Mouse (Mus musculus) lung, embryonic 15.5 days (tissue): ENCODE data around the gene Spef2. TPM values are rescaled to one million over a fixed set of nuclear protein-coding genes. Genes with fewer than 3 reads are reported as not detected.
"Not testable (repeated sequence)": the region's sequence is repeated elsewhere in the genome, so short reads cannot be mapped to it uniquely, and the experiment has no call there.

Experiments used
- ATAC-seq: fragments of 200-750 bp; cut with Nextera tagmentation; 2 replicates; pipeline ENCODE4 v1.8.0; 2017; ENCODE audit warnings: moderate number of reproducible peaks, borderline replicate concordance; ENCODE audit not compliant: low FRiP score, low TSS enrichment; ENCODE audit errors: extremely low read depth
- H3K27ac ChIP-seq: fragments of 300-500 bp; sonication (generic); 2 replicates; pipeline ENCODE4 v1.5.1; 2015; ENCODE audit warnings: moderate library complexity, mild to moderate bottlenecking, inconsistent platforms
- H3K27me3 ChIP-seq: fragments of 300-500 bp; sonication (generic); 2 replicates; pipeline ENCODE4 v1.6.1; 2015; ENCODE audit warnings: inconsistent platforms
- H3K36me3 ChIP-seq: fragments of 300-500 bp; sonication (generic); 2 replicates; pipeline ENCODE4 v1.6.1; 2015; ENCODE audit warnings: inconsistent platforms
- H3K4me1 ChIP-seq: fragments of 300-500 bp; sonication (generic); 2 replicates; pipeline ENCODE4 v1.6.1; 2015; ENCODE audit warnings: inconsistent platforms
- H3K4me2 ChIP-seq: fragments of 300-500 bp; sonication (generic); 2 replicates; pipeline ENCODE4 v1.6.1; 2015; ENCODE audit warnings: inconsistent platforms, mild to moderate bottlenecking, moderate library complexity
- H3K4me3 ChIP-seq: fragments of 300-500 bp; sonication (generic); 2 replicates; pipeline ENCODE4 v1.5.1; 2015; ENCODE audit warnings: mild to moderate bottlenecking, inconsistent platforms
- H3K9ac ChIP-seq: fragments of 300-500 bp; sonication (generic); 2 replicates; pipeline ENCODE4 v1.6.1; 2015; ENCODE audit warnings: inconsistent platforms
- H3K9me3 ChIP-seq: fragments of 300-500 bp; sonication (generic); 2 replicates; pipeline ENCODE4 v1.6.1; 2016; ENCODE audit warnings: inconsistent platforms
- WGBS: fragments of 180-500 bp; shearing (Covaris S2); methylation state at CpG from one replicate; pipeline ENCODE4 v1.1.7; 2015; 5-methylcytosine and 5-hydroxymethylcytosine counted together
- polyA plus RNA-seq: library from polyadenylated mRNA; unstranded; fragments of >200 nt; fragmentation: Nextera tagmentation; extraction: Ambion mirVana; gene quantifications from 2 replicates; pipeline ENCODE4 v1.2.1, GENCODE M21; 2015

Gene Spef2
- 1.2 and 1.8 TPM in 2 replicates for polyA plus RNA-seq

GRCm38 (mm10) chr15:9748359-9749102 is at the start of gene Spef2:
TSS of gene Spef2 (minus strand) at chr15:9748868.
- no peak within 1 kb of the TSS for H3K27ac ChIP-seq
- H3K4me2 ChIP-seq, result peak within 1 kb of the TSS; percentile 34
- 21% methylated on average over 16 of the region's 16 CpGs for WGBS
- peak; percentile 76; the same call in 1 of the 2 replicates for ATAC-seq
- no peaks in the 10 kb centered on the region for H3K36me3 ChIP-seq
- no peak within 1 kb of the TSS for H3K9ac ChIP-seq
- no peaks in the 10 kb centered on the region for H3K4me1 ChIP-seq
- peak within 1 kb of the TSS; percentile 20 for H3K4me3 ChIP-seq
- H3K9me3 ChIP-seq, result no peaks in the 10 kb centered on the region
- H3K27me3 ChIP-seq, result no peaks in the 10 kb centered on the region

GRCm38 (mm10) chr15:9794131-9794530 is 45.5 kb upstream of the Spef2 start:
- 87% methylated on average over 3 of the region's 3 CpGs for WGBS
- Histone ChIP-seq H3K9ac (no peak overlapping the region), H3K27ac (no peak overlapping the region), H3K27me3 (no peaks in the 10 kb centered on the region), H3K4me3 (no peak overlapping the region), H3K9me3 (no peaks in the 10 kb centered on the region), H3K36me3 (no peaks in the 10 kb centered on the region), H3K4me2 (no peak overlapping the region), H3K4me1 (no peaks in the 10 kb centered on the region)
- no peak for ATAC-seq

- no peak for ATAC-seq
- no peak overlapping the region for H3K4me3 ChIP-seq
- no peak overlapping the region for H3K4me2 ChIP-seq
- no peaks in the 10 kb centered on the region for H3K27me3 ChIP-seq
- no peaks in the 10 kb centered on the region for H3K9me3 ChIP-seq
- no peaks in the 10 kb centered on the region for H3K36me3 ChIP-seq
- H3K4me1 ChIP-seq, result no peaks in the 10 kb centered on the region
- H3K9ac ChIP-seq, result no peak overlapping the region
- 26% methylated on average over 3 of the region's 3 CpGs for WGBS
- no peak overlapping the region for H3K27ac ChIP-seq
Observed at GRCm38 (mm10) chr15:9788245-9789030, 39.8 kb upstream of the Spef2 start.

GRCm38 (mm10) chr15:9774222-9775142 is 25.8 kb upstream of the Spef2 start:
- H3K4me2 ChIP-seq, H3K36me3 ChIP-seq, H3K4me1 ChIP-seq, H3K9me3 ChIP-seq, H3K4me3 ChIP-seq, H3K27ac ChIP-seq, H3K9ac ChIP-seq, ATAC-seq, H3K27me3 ChIP-seq: not testable (repeated sequence)
- 88% methylated on average over 6 of the region's 6 CpGs for WGBS

GRCm38 (mm10) chr15:9768184-9768918 is 19.7 kb upstream of the Spef2 start:
- no peak overlapping the region for H3K4me2 ChIP-seq
- no peaks in the 10 kb centered on the region for H3K4me1 ChIP-seq
- H3K9ac ChIP-seq, result no peak overlapping the region
- no peaks in the 10 kb centered on the region for H3K27me3 ChIP-seq
- WGBS, result 25% methylated on average over 4 of the region's 4 CpGs
- no peak overlapping the region for H3K4me3 ChIP-seq
- H3K9me3 ChIP-seq, result no peaks in the 10 kb centered on the region
- no peak for ATAC-seq
- no peaks in the 10 kb centered on the region for H3K36me3 ChIP-seq
- H3K27ac ChIP-seq, result no peak overlapping the region

- Histone ChIP-seq H3K9ac (no peak overlapping the region), H3K27ac (no peak overlapping the region), H3K9me3 (no peaks in the 10 kb centered on the region), H3K36me3 (no peaks in the 10 kb centered on the region), H3K4me3 (no peak overlapping the region), H3K4me1 (no peaks in the 10 kb centered on the region), H3K4me2 (no peak overlapping the region), H3K27me3 (no peaks in the 10 kb centered on the region)
- ATAC-seq, result no peak
Observed at GRCm38 (mm10) chr15:9767034-9767433, 18.4 kb upstream of the Spef2 start.

- H3K36me3 ChIP-seq, result no peaks in the 10 kb centered on the region
- H3K27me3 ChIP-seq, result no peaks in the 10 kb centered on the region
- no peak overlapping the region for H3K9ac ChIP-seq
- WGBS, result 90% methylated on average over 3 of the region's 3 CpGs
- no peaks in the 10 kb centered on the region for H3K9me3 ChIP-seq
- H3K4me1 ChIP-seq, result no peaks in the 10 kb centered on the region
- ATAC-seq, result no peak
- H3K4me2 ChIP-seq, result no peak overlapping the region
- H3K4me3 ChIP-seq, result no peak overlapping the region
- no peak overlapping the region for H3K27ac ChIP-seq
Observed at GRCm38 (mm10) chr15:9750966-9751365, 2.3 kb upstream of the Spef2 start.

- no peak overlapping the region for H3K9ac ChIP-seq
- no peak overlapping the region for H3K4me3 ChIP-seq
- H3K27me3 ChIP-seq, result no peaks in the 10 kb centered on the region
- ATAC-seq, result no peak
- H3K27ac ChIP-seq, result no peak overlapping the region
- no peak overlapping the region for H3K4me2 ChIP-seq
- H3K9me3 ChIP-seq, result no peaks in the 10 kb centered on the region
- no peaks in the 10 kb centered on the region for H3K36me3 ChIP-seq
- no peaks in the 10 kb centered on the region for H3K4me1 ChIP-seq
- 65% methylated on average over 5 of the region's 5 CpGs for WGBS
Observed at GRCm38 (mm10) chr15:9747410-9748104, 1.1 kb downstream of the Spef2 start.

- no peak overlapping the region for H3K4me3 ChIP-seq
- H3K4me1 ChIP-seq, result no peaks in the 10 kb centered on the region
- no peaks in the 10 kb centered on the region for H3K36me3 ChIP-seq
Observed at GRCm38 (mm10) chr15:9742172-9742571, 6.5 kb downstream of the Spef2 start.

GRCm38 (mm10) chr15:9714574-9715458 is 33.9 kb downstream of the Spef2 start:
- Histone ChIP-seq H3K4me1 (no peaks in the 10 kb centered on the region), H3K36me3 (no peaks in the 10 kb centered on the region), H3K27ac (no peak overlapping the region), H3K4me3 (no peak overlapping the region), H3K27me3 (no peaks in the 10 kb centered on the region), H3K9me3 (no peaks in the 10 kb centered on the region), H3K9ac (no peak overlapping the region), H3K4me2 (no peak overlapping the region)
- no peak for ATAC-seq
- WGBS, result 59% methylated on average over 7 of the region's 7 CpGs

More at GRCm38 (mm10) chr15:9742172-9742571, 6.5 kb downstream of the Spef2 start:
- ATAC-seq, result no peak
- H3K27me3 ChIP-seq, result no peaks in the 10 kb centered on the region
- H3K4me2 ChIP-seq, result no peak overlapping the region
- 85% methylated on average over 3 of the region's 3 CpGs for WGBS
- no peaks in the 10 kb centered on the region for H3K9me3 ChIP-seq
- H3K27ac ChIP-seq, result no peak overlapping the region
- no peak overlapping the region for H3K9ac ChIP-seq
